Mouse (Mus musculus) liver, embryonic 14.5 days (tissue): ENCODE measurements at regions not wholly inside any gene's neighbourhood (a gene's known extent, or its start where the extent isn't known, plus 50 kb on each side); places are given as distances from the start of the nearest gene placed in this dataset.

Experiments used
- ATAC-seq: fragments of 200-750 bp; cut with Nextera tagmentation; 2 replicates; pipeline ENCODE4 v1.8.0; 2017; ENCODE audit warnings: moderate number of reproducible peaks, mild to moderate bottlenecking, moderate library complexity; ENCODE audit not compliant: insufficient read depth
- DNase-seq, 3 experiments: peaks; one replicate each; pipeline ENCODE4 v3.0.0-alpha.2; 2012 to 2013; ENCODE audit warnings: low read depth in 3 of 3, low spot score in 3 of 3
- H3K27ac ChIP-seq: fragments of 300-500 bp; sonication (generic); 2 replicates; pipeline ENCODE4 v1.5.1; 2014; ENCODE audit warnings: moderate library complexity, mild to moderate bottlenecking, control low read depth, inconsistent platforms
- H3K27me3 ChIP-seq: fragments of 300-500 bp; sonication (generic); 2 replicates; pipeline ENCODE4 v1.6.1; 2014; ENCODE audit warnings: mild to moderate bottlenecking, low read length, moderate library complexity; ENCODE audit not compliant: control insufficient read depth, insufficient read depth
- H3K36me3 ChIP-seq: fragments of 300-500 bp; sonication (generic); replicated peaks from 2 replicates; pipeline ENCODE4 v1.6.1; 2014; ENCODE audit warnings: low read depth; ENCODE audit not compliant: control insufficient read depth, insufficient read depth
- H3K4me1 ChIP-seq, 2 experiments: fragments of 200-500 bp in 1 of 2; fragments of 300-500 bp in 1 of 2; sonication (generic) in 1 of 2; replicated peaks; 2 replicates each; pipeline ENCODE4 v1.6.1; 2012 to 2014; ENCODE audit warnings: antibody characterized with exemption in 1 of 2, inconsistent platforms in 1 of 2, low read length in 1 of 2; ENCODE audit not compliant: control insufficient read depth in 2 of 2, insufficient read depth in 2 of 2
- H3K4me2 ChIP-seq: fragments of 300-500 bp; sonication (generic); 2 replicates; pipeline ENCODE4 v1.6.1; 2014; ENCODE audit warnings: low read depth, mild to moderate bottlenecking, control low read depth, moderate library complexity
- H3K4me3 ChIP-seq, 2 experiments: fragments of 200-500 bp in 1 of 2; fragments of 300-500 bp in 1 of 2; sonication (generic) in 1 of 2; 2 replicates each; pipeline ENCODE4 v1.5.1; 2012 to 2014; ENCODE audit warnings: low read depth in 2 of 2, low read length in 2 of 2, mild to moderate bottlenecking in 2 of 2, control low read depth in 1 of 2, inconsistent platforms in 1 of 2, moderate library complexity in 1 of 2; ENCODE audit not compliant: insufficient read depth in 1 of 2
- H3K9ac ChIP-seq: fragments of 300-500 bp; sonication (generic); replicated peaks from 2 replicates; pipeline ENCODE4 v1.6.1; 2014; ENCODE audit warnings: mild to moderate bottlenecking, control low read depth, moderate library complexity
- H3K9me3 ChIP-seq: fragments of 300-500 bp; sonication (generic); 2 replicates; pipeline ENCODE4 v1.6.1; 2016; ENCODE audit warnings: low read length, mixed read lengths; ENCODE audit not compliant: control insufficient read depth
- CTCF ChIP-seq: IDR thresholded peaks from 2 replicates; pipeline ENCODE4 v1.5.1; 2016; ENCODE audit warnings: antibody characterized with exemption, low read depth, control low read depth
- EP300 ChIP-seq: IDR thresholded peaks from 2 replicates; pipeline ENCODE4 v1.6.1; 2016; ENCODE audit warnings: antibody characterized with exemption, low read depth
- WGBS: fragments of 180-500 bp; shearing (Covaris S2); extraction: QIAGEN DNeasy Blood & Tissue Kit; methylation state at CpG from one replicate; pipeline ENCODE4 v1.1.7; 2014; ENCODE audit not compliant: insufficient replicate concordance; 5-methylcytosine and 5-hydroxymethylcytosine counted together

DNA sequence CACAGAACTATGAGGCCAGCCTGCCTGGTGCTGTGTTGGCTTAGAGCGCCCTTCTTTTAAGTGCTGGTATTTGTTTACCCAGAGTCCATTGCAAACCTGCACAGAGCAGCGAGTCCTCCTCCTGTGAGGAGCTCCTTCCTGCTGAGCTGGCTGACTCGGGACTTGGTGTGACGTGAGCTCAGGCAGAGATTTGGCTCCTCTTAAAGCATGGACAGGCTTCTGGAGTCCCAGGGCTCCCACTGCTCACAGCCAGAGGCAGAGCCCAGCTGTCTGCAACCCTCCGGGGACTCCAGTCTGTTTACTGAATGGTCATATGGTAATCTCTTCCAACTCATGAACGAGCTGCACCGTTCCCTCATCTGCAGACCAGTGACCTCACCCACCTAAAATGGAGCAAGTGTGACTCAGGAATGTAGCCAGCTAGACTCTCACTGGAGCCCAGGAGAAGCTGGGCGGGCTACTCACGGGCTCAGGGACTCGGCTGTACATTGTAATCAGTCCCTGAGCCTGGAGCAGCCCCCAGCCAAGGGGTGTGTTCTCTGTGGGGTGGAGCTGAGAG lies 715.6 kb upstream of the Car8 start:
- DNase-seq (no peak), ATAC-seq (no peak)
- TF ChIP-seq CTCF, result no peak
- TF ChIP-seq EP300, result no peak
- Histone ChIP-seq H3K27ac (no peak overlapping the region), H3K27me3 (no peaks in the 10 kb centered on the region), H3K4me3 (no peak overlapping the region), H3K36me3 (no peaks in the 10 kb centered on the region), H3K4me2 (peak overlapping the region; percentile 1; the same call in 1 of the 2 replicates), H3K9ac (no peak overlapping the region), H3K4me1 (peaks cover 0 to 4% of the 10 kb centered on the region in 2 experiments; a peak in 1 of 4 replicates), H3K9me3 (no peaks in the 10 kb centered on the region)
- 34% methylated on average over 10 of the region's 10 CpGs for WGBS

DNA sequence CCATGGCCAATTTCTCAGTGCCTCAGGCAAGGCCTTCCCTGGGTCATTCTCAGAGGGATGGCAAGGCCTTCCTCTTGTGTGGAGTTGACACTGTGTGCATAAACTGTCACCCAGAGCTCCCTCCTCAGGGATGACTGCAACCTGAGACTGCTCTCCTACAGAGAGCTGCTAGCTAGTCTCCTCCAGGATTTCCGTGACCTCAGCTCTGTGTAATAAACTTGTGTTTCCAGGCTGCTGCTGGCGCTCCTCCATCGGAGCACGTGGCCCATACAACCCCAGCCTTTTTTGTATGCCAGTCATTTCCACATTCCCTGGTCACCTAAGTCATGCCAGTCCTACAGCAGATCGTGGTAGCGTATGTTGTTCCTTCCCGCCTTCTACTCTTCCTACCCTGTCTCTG lies 714.3 kb upstream of the Car8 start:
- Histone ChIP-seq H3K4me3 (no peak overlapping the region), H3K27me3 (no peaks in the 10 kb centered on the region), H3K9ac (no peak overlapping the region), H3K4me1 (peaks cover 0 to 4% of the 10 kb centered on the region in 2 experiments; a peak in 1 of 4 replicates), H3K27ac (no peak overlapping the region), H3K9me3 (no peaks in the 10 kb centered on the region), H3K36me3 (no peaks in the 10 kb centered on the region), H3K4me2 (no peak overlapping the region)
- TF ChIP-seq EP300 (no peak), CTCF (no peak)
- 78% methylated on average over 7 of the region's 7 CpGs for WGBS
- no peak for DNase-seq
- ATAC-seq, result no peak

DNA sequence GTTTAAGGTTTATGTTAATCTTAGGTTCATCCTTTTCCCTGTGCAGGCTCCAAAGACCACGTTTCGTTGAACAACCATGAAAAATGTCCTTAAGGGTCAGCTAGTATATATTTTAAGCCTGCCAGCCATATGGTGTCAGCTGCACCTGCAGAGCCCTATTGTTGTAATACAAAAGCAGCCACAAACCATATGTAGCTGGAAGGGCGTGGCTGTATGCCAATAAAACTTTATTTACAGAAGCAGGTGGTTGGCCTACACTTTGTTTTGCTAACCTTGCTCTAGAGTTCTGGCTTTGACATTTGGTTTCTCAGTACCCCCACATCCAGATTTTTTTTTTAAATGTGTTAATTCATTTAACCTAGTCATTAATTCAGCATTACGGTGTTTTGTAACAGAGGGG lies 711.1 kb upstream of the Car8 start:
- WGBS, result 58% methylated on average over 4 of the region's 4 CpGs
- no peaks in the 10 kb centered on the region; a peak in 1 of 4 replicates for H3K4me1 ChIP-seq
- no peak overlapping the region for H3K9ac ChIP-seq
- TF ChIP-seq CTCF (no peak), EP300 (no peak)
- no peaks in the 10 kb centered on the region for H3K9me3 ChIP-seq
- H3K27me3 ChIP-seq, result no peaks in the 10 kb centered on the region
- no peak overlapping the region for H3K4me2 ChIP-seq
- no peak overlapping the region for H3K4me3 ChIP-seq
- no peaks in the 10 kb centered on the region for H3K36me3 ChIP-seq
- H3K27ac ChIP-seq, result no peak overlapping the region
- DNase-seq, result no peak
- ATAC-seq, result no peak

DNA sequence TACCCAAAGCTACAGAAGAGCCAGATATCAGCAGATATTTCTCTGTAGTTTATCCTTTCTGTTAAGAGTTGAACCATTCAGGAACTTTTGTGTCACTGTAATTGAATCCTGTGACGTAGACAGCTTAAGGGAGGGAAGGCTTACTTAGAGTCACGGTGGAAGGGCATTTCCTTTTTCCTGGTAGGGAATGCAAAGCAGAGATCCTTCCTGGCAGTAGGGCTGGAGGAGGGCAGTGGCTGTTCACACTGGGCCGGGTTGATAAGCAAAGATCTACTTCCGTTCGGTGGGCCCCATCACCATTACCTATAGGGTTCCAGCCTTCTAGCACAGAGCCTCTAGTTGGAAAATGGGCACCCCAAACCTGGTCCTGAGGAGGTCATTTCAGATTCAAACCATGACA lies 710.7 kb upstream of the Car8 start:
- ATAC-seq (no peak), DNase-seq (no peak)
- 27% methylated on average over 5 of the region's 5 CpGs for WGBS
- Histone ChIP-seq H3K27ac (no peak overlapping the region), H3K9me3 (no peaks in the 10 kb centered on the region), H3K4me3 (no peak overlapping the region), H3K27me3 (no peaks in the 10 kb centered on the region), H3K9ac (no peak overlapping the region), H3K36me3 (no peaks in the 10 kb centered on the region), H3K4me1 (no peaks in the 10 kb centered on the region; a peak in 1 of 4 replicates), H3K4me2 (no peak overlapping the region)
- no peak for TF ChIP-seq CTCF
- no peak for TF ChIP-seq EP300

- Histone ChIP-seq H3K9me3 (no peaks in the 10 kb centered on the region), H3K36me3 (no peaks in the 10 kb centered on the region), H3K27me3 (no peaks in the 10 kb centered on the region), H3K4me3 (no peak overlapping the region), H3K4me1 (no peaks in the 10 kb centered on the region), H3K27ac (no peak overlapping the region), H3K9ac (no peak overlapping the region), H3K4me2 (no peak overlapping the region)
- ATAC-seq (no peak), DNase-seq (no peak)
- TF ChIP-seq EP300 (no peak), CTCF (no peak)
- 75% methylated on average over 10 of the region's 10 CpGs for WGBS
Measured at GRCm38 (mm10) chr4:8945116-8945515, 706.3 kb upstream of the Car8 start.
